Mouse (Mus musculus) macrophage (primary cell): ENCODE results near the gene Bcar3. TPM values are rescaled to one million over a fixed set of nuclear protein-coding genes. Genes with fewer than 3 reads are reported as not detected.

Experiments
- H3K27ac ChIP-seq: fragments of 350-480 bp; formaldehyde crosslinking; 2 replicates; pipeline ENCODE4 v1.9.0; 2021
- H3K36me3 ChIP-seq: fragments of 350-480 bp; formaldehyde crosslinking; 2 replicates; pipeline ENCODE4 v1.9.0; 2021; ENCODE audit errors: inconsistent target
- H3K4me3 ChIP-seq: fragments of 350-480 bp; formaldehyde crosslinking; 2 replicates; pipeline ENCODE4 v1.9.0; 2021; ENCODE audit errors: inconsistent target
- H3K79me2 ChIP-seq: fragments of 350-480 bp; formaldehyde crosslinking; 2 replicates; pipeline ENCODE4 v1.9.0; 2021; ENCODE audit errors: inconsistent target
- WGBS: methylation state at CpG from one replicate; pipeline ENCODE4 v1.1.7; 2026; ENCODE audit warnings: inconsistent platforms; ENCODE audit not compliant: missing documents; 5-methylcytosine and 5-hydroxymethylcytosine counted together
- polyA plus RNA-seq: library from polyadenylated mRNA; stranded (reverse); fragments of 250-400 nt; gene quantifications from 3 replicates; pipeline ENCODE4 v1.2.4, GENCODE M21; 2018; ENCODE audit warnings: inconsistent platforms

The Bcar3 gene
- polyA plus RNA-seq, 1 experiment from 2014 or later, result 14.2 TPM

GRCm38 (mm10) chr3:122337992-122338391 lies 44.1 kb downstream of the Bcar3 start:
- 81% methylated on average over 5 of the region's 5 CpGs for WGBS
- H3K36me3 ChIP-seq, result no peaks in the 10 kb centered on the region
- H3K27ac ChIP-seq, result no peak overlapping the region
- H3K79me2 ChIP-seq, result no peaks in the 10 kb centered on the region
- H3K4me3 ChIP-seq, result no peak overlapping the region

- 94% methylated on average over 7 of the region's 7 CpGs for WGBS
- no peaks in the 10 kb centered on the region for H3K79me2 ChIP-seq
- no peak overlapping the region for H3K4me3 ChIP-seq
- no peak overlapping the region for H3K27ac ChIP-seq
- no peaks in the 10 kb centered on the region for H3K36me3 ChIP-seq
These were observed 45.0 kb downstream of the Bcar3 start for GRCm38 (mm10) chr3:122338897-122339296.

GRCm38 (mm10) chr3:122340135-122341068 lies 46.5 kb downstream of the Bcar3 start:
- H3K27ac ChIP-seq, result peak overlapping the region; percentile 79
- no peaks in the 10 kb centered on the region for H3K79me2 ChIP-seq
- no peak overlapping the region for H3K4me3 ChIP-seq
- no peaks in the 10 kb centered on the region for H3K36me3 ChIP-seq
- WGBS, result 35% methylated on average over 13 of the region's 13 CpGs

GRCm38 (mm10) chr3:122343437-122343853 lies 49.5 kb downstream of the Bcar3 start:
- WGBS, result 39% methylated on average over 9 of the region's 9 CpGs
- Histone ChIP-seq H3K4me3 (no peak overlapping the region), H3K36me3 (no peaks in the 10 kb centered on the region), H3K27ac (peak overlapping the region; percentile 82), H3K79me2 (no peaks in the 10 kb centered on the region)

GRCm38 (mm10) chr3:122344350-122344749 lies 50.4 kb downstream of the Bcar3 start:
- Histone ChIP-seq H3K36me3 (no peaks in the 10 kb centered on the region), H3K27ac (peak overlapping the region; percentile 82), H3K4me3 (no peak overlapping the region), H3K79me2 (no peaks in the 10 kb centered on the region)
- 95% methylated on average over 5 of the region's 5 CpGs for WGBS

- 100% methylated on average over 1 of the region's 1 CpGs for WGBS
- Histone ChIP-seq H3K79me2 (no peaks in the 10 kb centered on the region), H3K4me3 (no peak overlapping the region), H3K27ac (no peak overlapping the region), H3K36me3 (no peaks in the 10 kb centered on the region)
These were observed 52.1 kb downstream of the Bcar3 start for GRCm38 (mm10) chr3:122345977-122346472.

- no peaks in the 10 kb centered on the region for H3K36me3 ChIP-seq
- H3K79me2 ChIP-seq, result no peaks in the 10 kb centered on the region
- H3K4me3 ChIP-seq, result no peak overlapping the region
- WGBS, result 100% methylated on average over 2 of the region's 2 CpGs
- no peak overlapping the region for H3K27ac ChIP-seq
These were observed 52.7 kb downstream of the Bcar3 start for GRCm38 (mm10) chr3:122346600-122346999.

GRCm38 (mm10) chr3:122348677-122349076 lies 54.7 kb downstream of the Bcar3 start:
- no peaks in the 10 kb centered on the region for H3K36me3 ChIP-seq
- H3K27ac ChIP-seq, result peak overlapping the region; percentile 57
- no peaks in the 10 kb centered on the region for H3K79me2 ChIP-seq
- no peak overlapping the region for H3K4me3 ChIP-seq
- WGBS, result 28% methylated on average over 5 of the region's 5 CpGs

- Histone ChIP-seq H3K27ac (no peak overlapping the region), H3K4me3 (no peak overlapping the region), H3K79me2 (no peaks in the 10 kb centered on the region), H3K36me3 (no peaks in the 10 kb centered on the region)
- WGBS, result 97% methylated on average over 3 of the region's 3 CpGs
These were observed 58.9 kb downstream of the Bcar3 start for GRCm38 (mm10) chr3:122352801-122353200.

- H3K36me3 ChIP-seq, result no peaks in the 10 kb centered on the region
- H3K79me2 ChIP-seq, result no peaks in the 10 kb centered on the region
- no peak overlapping the region for H3K4me3 ChIP-seq
- no peak overlapping the region for H3K27ac ChIP-seq
- 93% methylated on average over 7 of the region's 7 CpGs for WGBS
These were observed 65.5 kb downstream of the Bcar3 start for GRCm38 (mm10) chr3:122359426-122359825.

GRCm38 (mm10) chr3:122359954-122360353 lies 66.0 kb downstream of the Bcar3 start:
- no peaks in the 10 kb centered on the region for H3K36me3 ChIP-seq
- 94% methylated on average over 8 of the region's 9 CpGs for WGBS
- H3K79me2 ChIP-seq, result no peaks in the 10 kb centered on the region
- no peak overlapping the region for H3K27ac ChIP-seq
- H3K4me3 ChIP-seq, result no peak overlapping the region

GRCm38 (mm10) chr3:122360721-122361138 lies 66.8 kb downstream of the Bcar3 start:
- WGBS, result 92% methylated on average over 5 of the region's 5 CpGs
- Histone ChIP-seq H3K4me3 (no peak overlapping the region), H3K27ac (no peak overlapping the region), H3K79me2 (no peaks in the 10 kb centered on the region), H3K36me3 (no peaks in the 10 kb centered on the region)

- Histone ChIP-seq H3K27ac (no peak overlapping the region), H3K4me3 (no peak overlapping the region), H3K36me3 (no peaks in the 10 kb centered on the region), H3K79me2 (no peaks in the 10 kb centered on the region)
- WGBS, result 76% methylated on average over 2 of the region's 2 CpGs
These were observed 68.8 kb downstream of the Bcar3 start for GRCm38 (mm10) chr3:122362719-122363118.

- Histone ChIP-seq H3K79me2 (no peaks in the 10 kb centered on the region), H3K27ac (no peak overlapping the region), H3K4me3 (no peak overlapping the region), H3K36me3 (no peaks in the 10 kb centered on the region)
- WGBS, result 85% methylated on average over 3 of the region's 3 CpGs
These were observed 70.6 kb downstream of the Bcar3 start for GRCm38 (mm10) chr3:122364565-122364964.

GRCm38 (mm10) chr3:122365326-122365725 lies 71.4 kb downstream of the Bcar3 start:
- WGBS, result 35% methylated on average over 3 of the region's 3 CpGs
- H3K4me3 ChIP-seq, result no peak overlapping the region
- H3K79me2 ChIP-seq, result no peaks in the 10 kb centered on the region
- H3K27ac ChIP-seq, result no peak overlapping the region
- H3K36me3 ChIP-seq, result no peaks in the 10 kb centered on the region
